ENCODE assay signal across 13 mouse cellular contexts in the genomic region with DNA sequence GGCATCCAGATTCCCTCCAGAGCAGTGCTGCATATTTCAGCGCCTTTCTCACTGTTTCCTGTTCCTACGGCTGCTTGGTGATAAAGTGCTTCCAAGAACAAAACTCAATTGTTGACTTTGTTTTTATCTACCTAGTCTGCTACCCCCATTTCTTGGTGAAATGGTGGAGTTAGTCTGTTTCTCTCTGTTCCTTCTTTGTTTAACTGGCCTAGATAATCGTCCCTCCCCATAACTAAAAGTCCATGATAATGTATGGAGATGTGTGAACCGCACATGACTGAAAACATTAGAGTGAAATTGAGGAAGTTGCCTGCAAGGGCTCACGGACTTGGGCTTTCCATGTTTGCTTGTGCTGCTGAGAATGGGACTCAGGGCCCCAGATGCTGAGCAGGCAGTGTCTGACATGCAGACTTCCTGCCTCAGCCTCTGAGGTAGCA. TPM values are rescaled to one million over a fixed set of nuclear protein-coding genes. Genes with fewer than 3 reads are reported as not detected.
A peak's percentile ranks its signal among the peaks of the same experiment; 100 is the strongest.
DNase-seq lines count a peak whose midpoint lies in the region; ATAC-seq and TF ChIP-seq lines count a peak whose summit lies in the region.
"Had no signal": no experiment of that assay in that cellular context is flagged by ENCODE, and none has a peak within 500 bp of the region (broad histone marks: within the 10 kb centered on the region; RNA-seq: fewer than 3 reads in every experiment).

No protein-coding gene starts in this region.

- no peak for DNase-seq in embryonic facial prominence, embryonic 10.5 days (ENCODE audit: low spot score)
- no peak for DNase-seq in testis, postnatal 14 days (ENCODE audit: low spot score)
- no peak for DNase-seq in liver, embryonic 13.5 days
- DNase-seq in stomach, postnatal 0 days (ENCODE audit: low spot score), result peak; percentile 32
- DNase-seq in retina, postnatal 1 day, result no peak
- no peak for DNase-seq in hindbrain, postnatal 0 days (ENCODE audit: low spot score)
- DNase-seq: layer of hippocampus, adult 9-11 months; right cerebral cortex, postnatal 4 days had no signal

- peaks cover 43% of the 10 kb centered on the region for H3K36me3 ChIP-seq in embryonic facial prominence, embryonic 13.5 days
- H3K36me3 ChIP-seq in embryonic facial prominence, embryonic 10.5 days (replicated peaks), result peaks cover 62% of the 10 kb centered on the region
- H3K36me3 ChIP-seq in testis, adult 2 months (ENCODE audit: control insufficient read depth, insufficient read depth, low read length), result 0 out of 2 replicates have a peak, but pooled peaks cover 3% of the 10 kb centered on the region
- H3K36me3 ChIP-seq in liver, embryonic 13.5 days, result peaks cover 27% of the 10 kb centered on the region
- peaks cover 9% of the 10 kb centered on the region; the same call in 1 of the 2 replicates for H3K36me3 ChIP-seq in stomach, postnatal 0 days (ENCODE audit: control insufficient read depth, insufficient read depth, low read length)
- H3K36me3 ChIP-seq in hindbrain, postnatal 0 days (ENCODE audit: insufficient read depth, low read length), result peaks cover 13% of the 10 kb centered on the region; the same call in 1 of the 2 replicates

- H3K9me3 ChIP-seq in embryonic facial prominence, embryonic 13.5 days, result no peaks in the 10 kb centered on the region
- no peaks in the 10 kb centered on the region for H3K9me3 ChIP-seq in embryonic facial prominence, embryonic 10.5 days
- no peaks in the 10 kb centered on the region for H3K9me3 ChIP-seq in liver, embryonic 13.5 days (replicated peaks)
- no peaks in the 10 kb centered on the region for H3K9me3 ChIP-seq in stomach, postnatal 0 days (ENCODE audit: control insufficient read depth, low read length)
- H3K9me3 ChIP-seq in hindbrain, postnatal 0 days (ENCODE audit: low read length), result no peaks in the 10 kb centered on the region
- H3K9me3 ChIP-seq: neural tube, embryonic 15.5 days had no signal

- TF ChIP-seq CTCF in testis, adult 2 months (IDR thresholded peaks at IDR 0.05; ENCODE audit: control insufficient read depth, insufficient read depth, insufficient replicate concordance, low read depth, low read length), result no peak
- no peak for TF ChIP-seq CTCF in stomach, postnatal 0 days (IDR thresholded peaks at IDR 0.05; ENCODE audit: low read depth)
- no peak for TF ChIP-seq CTCF in hindbrain, postnatal 0 days (IDR thresholded peaks at IDR 0.05; ENCODE audit: low read depth)

- TF ChIP-seq EP300 in stomach, postnatal 0 days (optimal IDR thresholded peaks at IDR 0.05), result no peak

- H3K4me3 ChIP-seq in embryonic facial prominence, embryonic 13.5 days, result no peak overlapping the region
- no peak overlapping the region for H3K4me3 ChIP-seq in embryonic facial prominence, embryonic 10.5 days
- H3K4me3 ChIP-seq in testis, adult 2 months (ENCODE audit: control insufficient read depth, low read depth, low read length), result no peak overlapping the region
- no peak overlapping the region for H3K4me3 ChIP-seq in liver, embryonic 13.5 days (replicated peaks)
- no peak overlapping the region for H3K4me3 ChIP-seq in stomach, postnatal 0 days (ENCODE audit: low read depth, low read length)
- no peak overlapping the region for H3K4me3 ChIP-seq in hindbrain, postnatal 0 days (ENCODE audit: low read length)
- H3K4me3 ChIP-seq: neural tube, embryonic 15.5 days had no signal

- H3K27ac ChIP-seq in embryonic facial prominence, embryonic 13.5 days, result no peak overlapping the region
- H3K27ac ChIP-seq in embryonic facial prominence, embryonic 10.5 days (replicated peaks), result no peak overlapping the region
- peak overlapping the region; percentile 34; the same call in 1 of the 2 replicates for H3K27ac ChIP-seq in testis, adult 2 months (ENCODE audit: control insufficient read depth, insufficient read depth, low read depth, low read length)
- no peak overlapping the region; the same call in 1 of the 2 replicates for H3K27ac ChIP-seq in liver, embryonic 13.5 days
- H3K27ac ChIP-seq in stomach, postnatal 0 days (replicated peaks), result peak overlapping the region; percentile 54; the same call in 1 of the 2 replicates
- H3K27ac ChIP-seq in hindbrain, postnatal 0 days, result no peak overlapping the region
- H3K27ac ChIP-seq: neural tube, embryonic 15.5 days had no signal

- H3K27me3 ChIP-seq in embryonic facial prominence, embryonic 13.5 days, result no peaks in the 10 kb centered on the region
- H3K27me3 ChIP-seq in embryonic facial prominence, embryonic 10.5 days (replicated peaks; ENCODE audit: low read depth, poor library complexity, severe bottlenecking), result no peaks in the 10 kb centered on the region
- H3K27me3 ChIP-seq in testis, adult 2 months (ENCODE audit: control insufficient read depth, insufficient read depth, low read length), result no peaks in the 10 kb centered on the region
- H3K27me3 ChIP-seq in liver, embryonic 13.5 days, result no peaks in the 10 kb centered on the region
- no peaks in the 10 kb centered on the region for H3K27me3 ChIP-seq in stomach, postnatal 0 days (ENCODE audit: control insufficient read depth, insufficient read depth, low read length)
- H3K27me3 ChIP-seq in hindbrain, postnatal 0 days (ENCODE audit: insufficient read depth, low read length), result no peaks in the 10 kb centered on the region
- H3K27me3 ChIP-seq: neural tube, embryonic 15.5 days; Patski had no signal

- H3K4me1 ChIP-seq in embryonic facial prominence, embryonic 13.5 days, result peaks cover 31% of the 10 kb centered on the region
- H3K4me1 ChIP-seq in embryonic facial prominence, embryonic 10.5 days, result peaks cover 22% of the 10 kb centered on the region
- peaks cover 4% of the 10 kb centered on the region; the same call in 1 of the 2 replicates for H3K4me1 ChIP-seq in testis, adult 2 months (ENCODE audit: control insufficient read depth, insufficient read depth, low read length)
- H3K4me1 ChIP-seq in liver, embryonic 13.5 days (replicated peaks), result peaks cover 51% of the 10 kb centered on the region
- H3K4me1 ChIP-seq in stomach, postnatal 0 days (replicated peaks; ENCODE audit: control insufficient read depth, insufficient read depth), result no peaks in the 10 kb centered on the region; the same call in 1 of the 2 replicates
- H3K4me1 ChIP-seq in hindbrain, postnatal 0 days (ENCODE audit: insufficient read depth, low read length), result 0 out of 2 replicates have a peak, but pooled peaks cover 5% of the 10 kb centered on the region

- no peak for TF ChIP-seq POLR2A in testis, adult 2 months (IDR thresholded peaks at IDR 0.05; ENCODE audit: control insufficient read depth, low read depth, low read length)

- no peak for ATAC-seq in embryonic facial prominence, embryonic 13.5 days (ENCODE audit: insufficient number of reproducible peaks, insufficient read depth, low FRiP score, low TSS enrichment, low read depth)
- no peak for ATAC-seq in liver, embryonic 13.5 days (ENCODE audit: low read depth)
- no peak; the same call in 1 of the 2 replicates for ATAC-seq in stomach, postnatal 0 days (ENCODE audit: low FRiP score, low TSS enrichment)
- no peak for ATAC-seq in hindbrain, postnatal 0 days
- ATAC-seq: Patski had no signal

- H3K4me2 ChIP-seq in embryonic facial prominence, embryonic 13.5 days, result no peak overlapping the region
- peak overlapping the region; percentile 15; the same call in 1 of the 2 replicates for H3K4me2 ChIP-seq in liver, embryonic 13.5 days
- no peak overlapping the region for H3K4me2 ChIP-seq in stomach, postnatal 0 days (replicated peaks; ENCODE audit: low read depth)
- no peak overlapping the region for H3K4me2 ChIP-seq in hindbrain, postnatal 0 days (ENCODE audit: low read depth, low read length)
- H3K4me2 ChIP-seq: neural tube, embryonic 15.5 days had no signal

- 79% methylated on average over 5 of the region's 5 CpGs for WGBS in embryonic facial prominence, embryonic 13.5 days
- 81% methylated on average over 5 of the region's 5 CpGs for WGBS in embryonic facial prominence, embryonic 10.5 days
- 10% methylated on average over 5 of the region's 5 CpGs for WGBS in liver, embryonic 13.5 days (ENCODE audit: insufficient replicate concordance)
- WGBS in stomach, postnatal 0 days, result 44% methylated on average over 5 of the region's 5 CpGs
- WGBS in hindbrain, postnatal 0 days, result 80% methylated on average over 5 of the region's 5 CpGs

- 0 out of 2 replicates have a peak overlapping the region, but pooled peaks have one; percentile 8 for H3K9ac ChIP-seq in embryonic facial prominence, embryonic 13.5 days
- no peak overlapping the region for H3K9ac ChIP-seq in liver, embryonic 13.5 days
- no peak overlapping the region for H3K9ac ChIP-seq in stomach, postnatal 0 days (ENCODE audit: low read length)
- H3K9ac ChIP-seq in hindbrain, postnatal 0 days (replicated peaks; ENCODE audit: low read length), result no peak overlapping the region

RNA-seq across cellular contexts. Expression of gene Bnip2, which starts 3.6 kb away (rescaled TPM):
- polyA plus RNA-seq in embryonic facial prominence, embryonic 13.5 days (2015; fragmentation: Nextera tagmentation; extraction: Ambion mirVana), result 103 and 122 TPM in 2 replicates
- 108 and 109 TPM in 2 replicates for polyA plus RNA-seq in embryonic facial prominence, embryonic 10.5 days (2016; fragmentation: Nextera tagmentation; extraction: Ambion mirVana)
- polyA plus RNA-seq in testis, adult 2 months (2012; rRNA removed), result 16.8 and 20.7 TPM in 2 replicates
- 51.4 and 55.3 TPM in 2 replicates for polyA plus RNA-seq in liver, embryonic 13.5 days (2015; fragmentation: Nextera tagmentation; extraction: Ambion mirVana)
- 59.2 and 65.6 TPM in 2 replicates for polyA plus RNA-seq in stomach, postnatal 0 days (2015; fragmentation: Nextera tagmentation; extraction: Ambion mirVana)
- 33.2 and 43.0 TPM in 2 replicates for total RNA-seq in hindbrain, postnatal 0 days (2014; rRNA removed)
- 44.3 and 48.5 TPM in 2 replicates for polyA plus RNA-seq in hindbrain, postnatal 0 days (2015; fragmentation: Nextera tagmentation; extraction: Ambion mirVana)

RNA-seq across cellular contexts. Expression of gene Gtf2a2, which starts 19.5 kb away (rescaled TPM):
- polyA plus RNA-seq in embryonic facial prominence, embryonic 13.5 days (2015; fragmentation: Nextera tagmentation; extraction: Ambion mirVana), result 205 and 221 TPM in 2 replicates
- polyA plus RNA-seq in embryonic facial prominence, embryonic 10.5 days (2016; fragmentation: Nextera tagmentation; extraction: Ambion mirVana), result 180 and 196 TPM in 2 replicates
- polyA plus RNA-seq in testis, adult 2 months (2012; rRNA removed), result 164 and 206 TPM in 2 replicates
- 159 and 169 TPM in 2 replicates for polyA plus RNA-seq in liver, embryonic 13.5 days (2015; fragmentation: Nextera tagmentation; extraction: Ambion mirVana)
- polyA plus RNA-seq in stomach, postnatal 0 days (2015; fragmentation: Nextera tagmentation; extraction: Ambion mirVana), result 159 and 160 TPM in 2 replicates
- total RNA-seq in hindbrain, postnatal 0 days (2014; rRNA removed), result 81.5 and 84.2 TPM in 2 replicates
- 239 TPM in 2 replicates for polyA plus RNA-seq in hindbrain, postnatal 0 days (2015; fragmentation: Nextera tagmentation; extraction: Ambion mirVana)

RNA-seq across cellular contexts. Expression of gene Gcnt3, which starts 45.0 kb away (rescaled TPM):
- polyA plus RNA-seq in embryonic facial prominence, embryonic 13.5 days (2015; fragmentation: Nextera tagmentation; extraction: Ambion mirVana), result 0.07 TPM in 1 of 2 replicates, not detected in the other
- 0.05 TPM in 1 of 2 replicates, not detected in the other for polyA plus RNA-seq in embryonic facial prominence, embryonic 10.5 days (2016; fragmentation: Nextera tagmentation; extraction: Ambion mirVana)
- 5.0 TPM in 2 replicates for polyA plus RNA-seq in testis, adult 2 months (2012; rRNA removed)
- polyA plus RNA-seq in liver, embryonic 13.5 days (2015; fragmentation: Nextera tagmentation; extraction: Ambion mirVana), result 0.09 TPM in 1 of 2 replicates, not detected in the other
- polyA plus RNA-seq in stomach, postnatal 0 days (2015; fragmentation: Nextera tagmentation; extraction: Ambion mirVana), result 76.2 and 81.1 TPM in 2 replicates
- not detected in 2 replicates for total RNA-seq in hindbrain, postnatal 0 days (2014; rRNA removed)
- 0.03 TPM in 1 of 2 replicates, not detected in the other for polyA plus RNA-seq in hindbrain, postnatal 0 days (2015; fragmentation: Nextera tagmentation; extraction: Ambion mirVana)
- polyA plus RNA-seq: brain, embryonic 14.5 days; neural tube, embryonic 15.5 days had no signal

Comparison
In these comparisons a context has a peak if more than half of its experiments do, and no peak if none do; other contexts are left out.
1. H3K27ac ChIP-seq: peak in testis, adult 2 months (single experiment) and stomach, postnatal 0 days (single experiment); none in embryonic facial prominence, embryonic 13.5 days (single experiment), embryonic facial prominence, embryonic 10.5 days (single experiment), liver, embryonic 13.5 days (single experiment) and hindbrain, postnatal 0 days (single experiment).
2. RNA of gene Gcnt3, which starts 45.0 kb away (polyA plus RNA-seq): 76.2 to 81.1 TPM in stomach, postnatal 0 days; 5.0 TPM in testis, adult 2 months, 0.07 TPM in embryonic facial prominence, embryonic 13.5 days, 0.03 TPM in hindbrain, postnatal 0 days, 0.05 TPM in embryonic facial prominence, embryonic 10.5 days and 0.09 TPM in liver, embryonic 13.5 days; every median in the first group is over 10 times any median in the second.